Mouse (Mus musculus): Measurements from ENCODE around the gene Map3k5. TPM values are rescaled to one million over a fixed set of nuclear protein-coding genes. Genes with fewer than 3 reads are reported as not detected.
A peak's percentile ranks its signal among the peaks of the same experiment; 100 is the strongest.

The Map3k5 gene
- polyA plus RNA-seq, 2 experiments from 2014 or later: 9.6 to 15.7 TPM

DNA sequence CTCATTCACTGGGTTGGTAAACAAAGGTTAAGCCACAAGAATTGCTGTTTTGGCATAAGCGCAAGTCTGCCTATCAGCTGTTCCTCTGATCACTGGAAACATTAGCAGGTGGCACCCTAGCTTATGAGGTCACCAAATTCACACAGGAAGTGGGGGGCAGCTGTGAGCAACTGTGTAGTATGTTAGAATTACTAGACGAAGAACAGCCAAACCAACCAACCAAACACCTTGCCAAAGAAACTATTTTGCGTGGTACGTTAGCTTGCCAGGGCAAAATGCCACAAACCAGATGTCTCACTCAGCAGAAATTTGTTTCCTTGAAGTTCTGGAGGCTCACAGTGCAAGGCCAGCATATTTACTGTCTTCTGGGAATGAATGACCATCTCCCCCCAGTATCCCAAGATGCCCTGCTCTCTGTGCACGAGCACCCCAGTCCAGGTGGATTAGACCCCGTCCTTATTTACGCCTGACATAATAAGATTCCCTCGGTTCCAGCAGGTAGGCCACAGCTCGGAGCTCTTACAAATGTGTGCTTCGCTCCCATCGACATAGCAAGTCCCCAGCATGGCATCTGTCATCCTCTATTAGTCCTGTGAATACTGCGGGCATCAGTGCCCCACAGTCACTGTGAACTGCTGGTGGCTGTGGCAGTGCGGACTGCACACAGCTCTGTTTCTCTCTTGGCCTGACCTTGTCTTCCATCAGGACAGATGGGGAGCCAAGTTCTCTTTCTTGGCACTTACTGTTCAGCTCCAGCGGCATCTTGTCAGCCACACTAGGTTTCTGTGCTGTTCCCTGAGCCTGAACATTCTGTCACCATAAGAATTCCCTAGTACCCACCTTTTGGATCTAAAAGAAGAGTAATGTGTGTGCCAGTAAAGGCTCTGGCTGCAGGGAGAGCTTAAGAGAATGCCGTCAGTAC lies 185.5 kb downstream of the Map3k5 start:
- peak; percentile 78 for ATAC-seq

DNA sequence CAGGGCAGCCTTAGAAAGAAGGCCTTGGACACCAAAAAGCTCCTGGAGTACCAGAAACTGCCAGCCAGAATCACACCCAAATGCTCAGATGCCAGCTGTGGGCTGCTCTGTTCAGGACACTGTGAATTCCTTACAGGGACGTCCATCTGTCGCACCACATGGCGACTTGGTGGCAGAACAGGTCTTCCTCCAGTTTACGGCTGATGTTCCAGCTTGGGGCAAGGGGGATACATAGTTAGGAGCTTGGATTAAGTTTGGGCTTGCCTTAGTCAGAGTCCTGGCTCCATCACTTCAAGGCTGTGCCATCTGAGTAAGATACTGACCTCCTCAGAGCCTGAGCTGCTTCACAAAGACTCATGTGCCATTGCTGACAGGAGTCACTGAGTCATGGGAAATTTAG lies 187.7 kb downstream of the Map3k5 start:
- ATAC-seq: no peak

DNA sequence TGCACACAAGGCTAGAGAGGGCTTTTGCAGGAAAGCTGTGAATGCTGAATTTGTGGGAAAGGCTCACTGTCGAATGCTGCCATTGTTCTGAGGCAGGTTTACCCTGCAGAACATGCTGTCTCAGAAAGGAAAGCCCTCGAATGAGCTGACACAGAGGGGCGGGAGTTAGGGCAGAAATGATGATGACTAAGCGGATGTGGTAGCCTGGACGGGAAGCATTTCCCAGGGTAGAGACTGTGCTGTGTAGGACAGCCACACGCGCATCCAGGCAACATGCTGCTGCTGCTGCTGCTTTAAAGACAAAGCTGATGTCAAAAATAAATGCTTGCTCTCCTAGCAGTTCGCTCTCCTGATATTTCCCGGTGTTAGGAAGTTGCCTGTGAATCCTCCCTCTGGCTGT lies 189.1 kb downstream of the Map3k5 start:
- peak; percentile 79 for ATAC-seq

GRCm38 (mm10) chr10:20124576-20124975 lies 190.3 kb downstream of the Map3k5 start:
- no peak for ATAC-seq

DNA sequence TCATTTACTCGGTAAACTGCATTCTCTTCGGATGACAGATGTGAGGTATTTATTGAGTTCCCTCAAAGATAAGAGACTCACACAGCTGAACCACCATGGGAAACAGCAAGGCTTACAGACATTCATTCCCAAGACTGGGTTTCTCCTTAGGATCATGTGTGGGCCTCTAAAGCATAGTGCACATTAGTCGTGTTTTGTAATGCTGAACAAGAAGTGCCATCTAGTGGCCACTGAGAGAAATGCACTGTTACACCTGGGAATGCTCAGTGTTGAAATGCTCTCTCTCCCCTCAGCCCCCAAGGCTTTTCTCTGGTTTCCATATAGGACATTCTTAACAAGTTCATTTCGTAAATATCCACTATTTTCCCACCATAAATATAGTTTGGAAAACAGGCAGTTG lies 191.0 kb downstream of the Map3k5 start:
- no peak for ATAC-seq

GRCm38 (mm10) chr10:20132933-20133652 lies 198.8 kb downstream of the Map3k5 start:
- no peak for ATAC-seq

- ATAC-seq: no peak
Observed at GRCm38 (mm10) chr10:20135350-20136058, 201.2 kb downstream of the Map3k5 start.

DNA sequence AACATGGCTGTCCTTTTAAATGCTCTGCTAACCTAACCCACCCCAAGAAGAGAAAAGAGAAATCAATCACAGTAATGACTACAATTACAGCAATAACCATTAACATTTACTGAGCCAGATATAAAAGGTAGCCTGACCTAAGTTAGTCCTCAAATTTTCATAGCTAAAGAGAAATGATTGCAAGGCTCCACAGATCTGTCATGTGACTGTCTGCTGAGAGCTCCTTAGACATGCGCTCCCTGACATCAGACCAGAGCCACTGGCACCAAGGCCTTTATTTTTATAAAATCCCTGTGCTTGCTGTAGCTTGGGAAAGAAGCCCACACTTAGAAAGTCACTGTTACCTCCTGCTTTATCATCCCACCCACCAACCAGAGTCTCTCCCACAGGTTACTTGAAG lies 202.2 kb downstream of the Map3k5 start:
- no peak for ATAC-seq

- no peak for ATAC-seq
Observed at GRCm38 (mm10) chr10:20141376-20141775, 207.1 kb downstream of the Map3k5 start.

DNA sequence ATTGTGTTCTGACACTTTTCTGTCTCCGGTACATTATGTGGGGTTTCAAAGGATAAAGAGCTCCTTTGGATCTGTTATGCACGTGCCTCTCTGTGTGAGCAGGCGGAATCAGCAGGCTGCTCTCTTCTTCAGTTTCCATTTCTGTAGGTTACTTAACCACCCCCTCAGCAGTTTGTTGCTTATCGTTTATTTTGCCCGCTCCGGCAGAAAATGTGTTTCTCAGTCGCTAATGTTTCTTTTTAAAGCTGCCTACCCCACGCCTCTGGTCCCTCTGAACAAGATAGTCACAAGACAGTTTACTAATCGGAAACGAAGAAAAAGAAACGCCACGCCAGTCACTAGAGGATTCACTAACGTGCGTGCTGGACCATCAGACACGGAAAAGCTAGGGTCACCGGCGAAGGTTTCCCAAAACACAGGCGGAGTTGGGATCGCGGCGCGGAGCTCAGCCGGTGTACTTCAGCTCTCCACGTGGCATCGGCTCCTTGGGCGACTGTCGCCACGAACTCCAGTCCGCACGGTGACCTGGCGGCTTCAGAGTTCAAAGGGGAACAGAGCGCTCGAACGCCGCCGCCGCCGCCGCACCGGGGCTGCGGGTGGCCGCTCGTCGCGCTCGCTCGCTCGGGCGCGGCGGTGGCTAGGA lies 214.0 kb downstream of the Map3k5 start, which contains the start of gene Map7:
TSS of gene Map7 (plus strand) at position 342 of the 643 bp plus-strand sequence.
- ATAC-seq: peak; percentile 6

GRCm38 (mm10) chr10:20148773-20149120 lies 214.5 kb downstream of the Map3k5 start:
- ATAC-seq: peak; percentile 76

DNA sequence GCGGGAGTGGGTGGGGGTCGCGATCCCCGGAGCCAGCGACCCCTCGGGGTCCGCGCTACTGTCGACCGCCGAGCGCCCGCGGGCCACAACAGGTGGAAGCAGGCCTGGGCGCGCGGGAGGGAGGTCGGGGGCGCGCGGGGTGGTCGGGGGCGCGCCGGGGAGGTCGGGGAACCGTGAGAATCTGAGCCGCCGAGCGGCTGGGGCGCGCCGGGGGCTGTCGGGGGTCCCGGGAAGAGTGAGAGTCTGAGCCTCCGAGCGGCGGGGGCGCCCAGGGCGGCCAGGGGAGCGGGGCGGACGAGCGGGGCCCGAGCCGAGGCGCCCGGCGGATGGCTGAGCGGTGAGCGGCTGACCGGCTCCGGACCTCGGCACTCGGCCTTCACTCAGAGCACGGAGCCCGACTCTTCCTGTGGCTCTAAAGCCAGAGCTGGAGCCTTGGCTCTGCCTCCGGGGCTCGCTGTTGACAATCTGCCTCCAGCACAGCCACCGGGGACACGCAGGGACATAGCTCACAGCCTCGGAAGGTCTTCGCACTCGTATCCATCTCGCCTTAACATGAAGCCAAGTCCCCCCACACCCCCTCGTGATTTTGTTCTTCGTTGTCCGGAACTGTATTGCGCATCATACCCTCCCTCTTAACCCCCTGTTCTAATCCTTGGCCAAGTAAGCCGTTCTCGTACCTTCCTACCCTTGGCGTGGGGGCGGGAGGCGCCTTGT lies 215.0 kb downstream of the Map3k5 start:
- ATAC-seq: no peak

- ATAC-seq: no peak
Observed at GRCm38 (mm10) chr10:20149835-20150355, 215.6 kb downstream of the Map3k5 start.

DNA sequence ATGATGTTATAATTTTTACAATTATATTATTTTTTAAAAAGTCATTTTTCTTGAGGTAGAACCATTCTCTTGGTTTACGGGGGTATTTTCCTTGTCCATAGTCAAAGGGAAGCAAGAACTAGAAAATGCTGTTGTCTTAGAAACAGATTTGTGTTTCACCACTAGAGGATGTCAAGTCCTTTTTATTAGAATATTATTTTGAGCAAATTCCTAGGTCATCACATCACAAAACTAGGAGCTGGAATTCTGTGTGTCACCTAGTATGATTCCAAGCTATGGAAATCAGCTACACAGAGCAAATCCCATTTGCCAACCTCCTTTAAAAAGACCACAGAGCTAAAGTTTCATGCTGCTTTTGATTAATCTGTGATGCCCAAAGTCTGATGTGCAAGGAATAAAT lies 217.9 kb downstream of the Map3k5 start:
- no peak for ATAC-seq

DNA sequence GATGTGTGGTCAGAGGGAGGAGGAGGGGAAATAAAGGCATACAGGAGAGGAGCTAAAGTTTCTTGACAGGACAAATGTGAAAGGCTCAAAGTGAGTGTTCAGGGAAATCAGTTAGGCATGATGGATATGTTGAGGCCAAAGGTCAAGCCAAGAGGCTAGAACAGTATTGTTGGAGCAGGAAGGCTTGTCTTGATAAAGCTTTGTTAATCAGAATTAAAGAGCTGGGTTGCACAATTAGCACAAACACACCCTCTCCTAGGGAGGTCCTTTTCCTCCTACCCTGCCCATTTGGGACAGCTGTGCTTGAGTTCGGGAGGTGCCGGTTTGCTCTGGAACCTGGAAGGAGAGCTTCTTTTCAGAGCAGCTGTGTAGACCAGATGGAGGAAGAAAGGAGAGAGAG lies 219.2 kb downstream of the Map3k5 start:
- no peak for ATAC-seq

DNA sequence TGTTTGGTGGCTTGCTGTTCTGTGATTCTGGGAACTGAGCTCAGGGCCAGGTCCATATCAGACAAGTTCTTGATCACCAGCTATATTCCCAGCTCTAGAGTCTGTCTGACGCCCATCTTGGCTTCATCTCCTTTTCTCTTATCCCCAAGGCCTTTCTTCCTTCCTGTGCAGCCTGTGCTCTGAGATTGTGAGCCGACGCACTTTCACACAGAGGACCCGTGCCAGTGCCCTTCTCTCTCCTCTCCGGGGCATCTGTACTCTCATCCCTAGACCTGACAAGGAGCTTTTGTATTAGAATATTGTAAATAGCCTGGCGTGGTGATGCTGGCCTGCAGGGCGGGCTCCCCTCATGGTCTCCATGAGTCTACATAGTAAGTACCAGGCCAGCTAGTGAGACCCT lies 221.1 kb downstream of the Map3k5 start:
- no peak for ATAC-seq

- no peak for ATAC-seq
Observed at GRCm38 (mm10) chr10:20157021-20157726, 222.9 kb downstream of the Map3k5 start.

GRCm38 (mm10) chr10:20158756-20159155 lies 224.5 kb downstream of the Map3k5 start:
- no peak for ATAC-seq

GRCm38 (mm10) chr10:20159308-20159707 lies 225.0 kb downstream of the Map3k5 start:
- ATAC-seq: no peak

GRCm38 (mm10) chr10:20160914-20161313 lies 226.6 kb downstream of the Map3k5 start:
- ATAC-seq: no peak

- no peak for ATAC-seq
Observed at GRCm38 (mm10) chr10:20164810-20165209, 230.5 kb downstream of the Map3k5 start.
